Comparison of ENCODE assay signal across 14 mouse cellular contexts in genomic region chr4:145009437-145009836, GRCm38 (mm10).
DNase-seq lines count a peak whose midpoint lies in the region; ATAC-seq lines count a peak whose summit lies in the region.
"Had no signal": no experiment of that assay in that cellular context is flagged by ENCODE, and none has a peak within 500 bp of the region (broad histone marks: within the 10 kb centered on the region; RNA-seq: fewer than 3 reads in every experiment).

No protein-coding gene starts in this region.

- H3K4me1 ChIP-seq in limb, embryonic 11.5 days (ENCODE audit: control insufficient read depth, insufficient read depth, low read length), result peaks cover 12% of the 10 kb centered on the region
- H3K4me1 ChIP-seq in limb, embryonic 10.5 days, result peaks cover 25% of the 10 kb centered on the region
- H3K4me1 ChIP-seq in intestine, embryonic 14.5 days (replicated peaks; ENCODE audit: control insufficient read depth, insufficient read depth, low read length), result peaks cover 46% of the 10 kb centered on the region
- peaks cover 51% of the 10 kb centered on the region for H3K4me1 ChIP-seq in limb, embryonic 13.5 days
- H3K4me1 ChIP-seq: forebrain, embryonic 15.5 days had no signal

- WGBS in limb, embryonic 11.5 days, result 3% methylated on average over 3 of the region's 3 CpGs
- WGBS in limb, embryonic 10.5 days, result 14% methylated on average over 3 of the region's 3 CpGs
- WGBS in intestine, embryonic 14.5 days, result 21% methylated on average over 3 of the region's 3 CpGs
- WGBS in limb, embryonic 13.5 days, result 8% methylated on average over 3 of the region's 3 CpGs

- no peak overlapping the region for H3K4me3 ChIP-seq in limb, embryonic 11.5 days (ENCODE audit: low read depth, low read length)
- no peak overlapping the region for H3K4me3 ChIP-seq in limb, embryonic 10.5 days
- H3K4me3 ChIP-seq in intestine, embryonic 14.5 days (ENCODE audit: low read depth, low read length), result no peak overlapping the region
- no peak overlapping the region for H3K4me3 ChIP-seq in limb, embryonic 13.5 days
- H3K4me3 ChIP-seq: forebrain, embryonic 15.5 days; liver, embryonic 13.5 days had no signal

- H3K27ac ChIP-seq in limb, embryonic 11.5 days (replicated peaks; ENCODE audit: low read depth, low read length), result no peak overlapping the region
- H3K27ac ChIP-seq in limb, embryonic 10.5 days, result no peak overlapping the region
- H3K27ac ChIP-seq in intestine, embryonic 14.5 days (ENCODE audit: low read depth), result peak overlapping the region; percentile 43; the same call in 1 of the 2 replicates
- H3K27ac ChIP-seq in limb, embryonic 13.5 days, result peak overlapping the region; percentile 63; the same call in 1 of the 2 replicates
- H3K27ac ChIP-seq: forebrain, embryonic 15.5 days; liver, embryonic 13.5 days had no signal

- no peaks in the 10 kb centered on the region for H3K9me3 ChIP-seq in limb, embryonic 11.5 days (ENCODE audit: control insufficient read depth, low read length)
- H3K9me3 ChIP-seq in limb, embryonic 10.5 days (replicated peaks), result no peaks in the 10 kb centered on the region
- H3K9me3 ChIP-seq in intestine, embryonic 14.5 days (ENCODE audit: control insufficient read depth, low read length), result no peaks in the 10 kb centered on the region
- no peaks in the 10 kb centered on the region for H3K9me3 ChIP-seq in limb, embryonic 13.5 days
- H3K9me3 ChIP-seq: forebrain, embryonic 15.5 days; G1E; liver, embryonic 13.5 days had no signal

- no peak overlapping the region for H3K4me2 ChIP-seq in limb, embryonic 11.5 days (ENCODE audit: low read depth, severe bottlenecking)
- 0 out of 2 replicates have a peak overlapping the region, but pooled peaks have one; percentile 18 for H3K4me2 ChIP-seq in intestine, embryonic 14.5 days (ENCODE audit: low read length)
- H3K4me2 ChIP-seq in limb, embryonic 13.5 days (replicated peaks), result no peak overlapping the region
- H3K4me2 ChIP-seq: forebrain, embryonic 15.5 days; liver, embryonic 13.5 days had no signal

- H3K36me3 ChIP-seq in limb, embryonic 11.5 days (ENCODE audit: control insufficient read depth, insufficient read depth, low read length), result no peaks in the 10 kb centered on the region
- no peaks in the 10 kb centered on the region; the same call in 1 of the 2 replicates for H3K36me3 ChIP-seq in limb, embryonic 10.5 days
- H3K36me3 ChIP-seq in intestine, embryonic 14.5 days (ENCODE audit: control insufficient read depth, insufficient read depth, low read length), result no peaks in the 10 kb centered on the region
- H3K36me3 ChIP-seq in limb, embryonic 13.5 days, result peaks cover 15% of the 10 kb centered on the region
- H3K36me3 ChIP-seq: forebrain, embryonic 15.5 days had no signal

- H3K27me3 ChIP-seq in limb, embryonic 11.5 days (ENCODE audit: control insufficient read depth, insufficient read depth, low read length), result no peaks in the 10 kb centered on the region
- no peaks in the 10 kb centered on the region for H3K27me3 ChIP-seq in limb, embryonic 10.5 days (ENCODE audit: low read depth, poor library complexity, severe bottlenecking)
- H3K27me3 ChIP-seq in intestine, embryonic 14.5 days (replicated peaks; ENCODE audit: control insufficient read depth, insufficient read depth, low read length), result no peaks in the 10 kb centered on the region
- H3K27me3 ChIP-seq in limb, embryonic 13.5 days, result no peaks in the 10 kb centered on the region
- H3K27me3 ChIP-seq: forebrain, embryonic 15.5 days; liver, embryonic 13.5 days had no signal

- ATAC-seq in limb, embryonic 11.5 days (ENCODE audit: insufficient number of reproducible peaks, low FRiP score, low TSS enrichment, low read depth), result peak; percentile 61
- ATAC-seq in intestine, embryonic 14.5 days (replicated peaks; ENCODE audit: low FRiP score, low TSS enrichment, low read depth), result peak; percentile 75
- ATAC-seq in limb, embryonic 13.5 days (ENCODE audit: low FRiP score, low read depth), result peak; percentile 55
- ATAC-seq: forebrain, embryonic 15.5 days; hindbrain, embryonic 16.5 days had no signal

- peak; percentile 51 for DNase-seq in limb, embryonic 11.5 days (ENCODE audit: low spot score)
- no peak for DNase-seq in limb, embryonic 10.5 days (ENCODE audit: low spot score)
- DNase-seq in intestine, embryonic 14.5 days (ENCODE audit: low spot score), result no peak
- peak; percentile 78 for DNase-seq in kidney, adult 9 months
- no peak for DNase-seq in urinary bladder, postnatal 4 days (ENCODE audit: low spot score in 2 of 2)
- DNase-seq in adrenal gland, adult 18-20 months (ENCODE audit: low spot score in 2 of 2), result no peak
- DNase-seq: cerebellum, adult 11-12 months; gastrocnemius, postnatal 14 days; liver, embryonic 13.5 days; right cerebral cortex, postnatal 4 days had no signal

- no peak overlapping the region for H3K9ac ChIP-seq in limb, embryonic 11.5 days (ENCODE audit: low read length)
- H3K9ac ChIP-seq in intestine, embryonic 14.5 days (ENCODE audit: low read length), result no peak overlapping the region
- H3K9ac ChIP-seq in limb, embryonic 13.5 days, result no peak overlapping the region
- H3K9ac ChIP-seq: forebrain, embryonic 15.5 days; liver, embryonic 13.5 days had no signal

Comparison
In these comparisons a context has a peak if more than half of its experiments do, and no peak if none do; other contexts are left out.
1. DNase-seq: peak in limb, embryonic 11.5 days (single experiment) and kidney, adult 9 months (single experiment); none in limb, embryonic 10.5 days (single experiment), intestine, embryonic 14.5 days (single experiment), urinary bladder, postnatal 4 days (0 of 2) and adrenal gland, adult 18-20 months (0 of 2).
2. H3K27ac ChIP-seq: peak in intestine, embryonic 14.5 days (single experiment) and limb, embryonic 13.5 days (single experiment); none in limb, embryonic 11.5 days (single experiment) and limb, embryonic 10.5 days (single experiment).
3. Peak in every context shown above with its lines, with median percentiles within 50 percentile points of each other: ATAC-seq.